Mouse (Mus musculus): ENCODE data around the gene Bcl11a. TPM values are rescaled to one million over a fixed set of nuclear protein-coding genes. Genes with fewer than 3 reads are reported as not detected.
A peak's percentile ranks its signal among the peaks of the same experiment; 100 is the strongest.

The Bcl11a gene
- polyA plus RNA-seq, 1 experiment from 2014 or later, result 71.9 TPM

- Histone ChIP-seq H3K27ac (replicated peaks; ENCODE audit: low read depth, low read length) (no peak overlapping the region), H3K4me1 (ENCODE audit: control insufficient read depth, insufficient read depth, low read length) (no peaks in the 10 kb centered on the region; the same call in 1 of the 2 replicates), H3K4me2 (ENCODE audit: low read depth, low read length) (no peak overlapping the region), H3K27me3 (ENCODE audit: control insufficient read depth, insufficient read depth, low read length) (no peaks in the 10 kb centered on the region), H3K9me3 (replicated peaks; ENCODE audit: control insufficient read depth, low read length) (no peaks in the 10 kb centered on the region), H3K36me3 (replicated peaks; ENCODE audit: control insufficient read depth, insufficient read depth, low read depth, low read length) (no peaks in the 10 kb centered on the region), H3K4me3 (ENCODE audit: low read depth, low read length) (no peak overlapping the region), H3K9ac (replicated peaks; ENCODE audit: low read length) (no peak overlapping the region)
- ATAC-seq (replicated peaks; ENCODE audit: insufficient number of reproducible peaks, low FRiP score, low TSS enrichment, low read depth) (no peak), DNase-seq (ENCODE audit: low spot score) (no peak)
- WGBS, result 89% methylated on average over 3 of the region's 3 CpGs
Measured at GRCm38 (mm10) chr11:24199560-24199959, 121.7 kb downstream of the Bcl11a start.

GRCm38 (mm10) chr11:24200310-24200709, 122.5 kb downstream of the Bcl11a start:
- H3K4me2 ChIP-seq (ENCODE audit: low read depth, low read length), result no peak overlapping the region

GRCm38 (mm10) chr11:24201223-24201622, 123.4 kb downstream of the Bcl11a start:
- Histone ChIP-seq H3K27ac (replicated peaks; ENCODE audit: low read depth, low read length) (no peak overlapping the region), H3K4me1 (ENCODE audit: control insufficient read depth, insufficient read depth, low read length) (no peaks in the 10 kb centered on the region; the same call in 1 of the 2 replicates), H3K27me3 (ENCODE audit: control insufficient read depth, insufficient read depth, low read length) (no peaks in the 10 kb centered on the region), H3K9ac (replicated peaks; ENCODE audit: low read length) (no peak overlapping the region), H3K36me3 (replicated peaks; ENCODE audit: control insufficient read depth, insufficient read depth, low read depth, low read length) (no peaks in the 10 kb centered on the region), H3K4me3 (ENCODE audit: low read depth, low read length) (no peak overlapping the region), H3K9me3 (replicated peaks; ENCODE audit: control insufficient read depth, low read length) (no peaks in the 10 kb centered on the region), H3K4me2 (ENCODE audit: low read depth, low read length) (no peak overlapping the region)
- DNase-seq (ENCODE audit: low spot score) (no peak), ATAC-seq (replicated peaks; ENCODE audit: insufficient number of reproducible peaks, low FRiP score, low TSS enrichment, low read depth) (no peak)
- 80% methylated on average over 4 of the region's 4 CpGs for WGBS

More at GRCm38 (mm10) chr11:24200310-24200709, 122.5 kb downstream of the Bcl11a start:
- H3K36me3 ChIP-seq (replicated peaks; ENCODE audit: control insufficient read depth, insufficient read depth, low read depth, low read length), result no peaks in the 10 kb centered on the region
- H3K9ac ChIP-seq (replicated peaks; ENCODE audit: low read length), result no peak overlapping the region
- H3K27ac ChIP-seq (replicated peaks; ENCODE audit: low read depth, low read length), result no peak overlapping the region
- ATAC-seq (replicated peaks; ENCODE audit: insufficient number of reproducible peaks, low FRiP score, low TSS enrichment, low read depth) (no peak), DNase-seq (ENCODE audit: low spot score) (no peak)
- H3K27me3 ChIP-seq (ENCODE audit: control insufficient read depth, insufficient read depth, low read length), result no peaks in the 10 kb centered on the region
- H3K4me1 ChIP-seq (ENCODE audit: control insufficient read depth, insufficient read depth, low read length), result no peaks in the 10 kb centered on the region; the same call in 1 of the 2 replicates
- H3K4me3 ChIP-seq (ENCODE audit: low read depth, low read length), result no peak overlapping the region
- no peaks in the 10 kb centered on the region for H3K9me3 ChIP-seq (replicated peaks; ENCODE audit: control insufficient read depth, low read length)
- 55% methylated on average over 5 of the region's 5 CpGs for WGBS

- 18% methylated on average over 7 of the region's 7 CpGs for WGBS
- Histone ChIP-seq H3K4me2 (ENCODE audit: low read depth, low read length) (no peak overlapping the region; the same call in 1 of the 2 replicates), H3K9ac (replicated peaks; ENCODE audit: low read length) (0 out of 2 replicates have a peak overlapping the region, but pooled peaks have one; percentile 18), H3K27ac (replicated peaks; ENCODE audit: low read depth, low read length) (peak overlapping the region; percentile 56), H3K4me3 (ENCODE audit: low read depth, low read length) (no peak overlapping the region), H3K36me3 (replicated peaks; ENCODE audit: control insufficient read depth, insufficient read depth, low read depth, low read length) (no peaks in the 10 kb centered on the region), H3K4me1 (ENCODE audit: control insufficient read depth, insufficient read depth, low read length) (no peaks in the 10 kb centered on the region; the same call in 1 of the 2 replicates), H3K9me3 (replicated peaks; ENCODE audit: control insufficient read depth, low read length) (no peaks in the 10 kb centered on the region), H3K27me3 (ENCODE audit: control insufficient read depth, insufficient read depth, low read length) (no peaks in the 10 kb centered on the region)
- DNase-seq (ENCODE audit: low spot score) (peak; percentile 59), ATAC-seq (replicated peaks; ENCODE audit: insufficient number of reproducible peaks, low FRiP score, low TSS enrichment, low read depth) (peak; percentile 83)
Measured at GRCm38 (mm10) chr11:24202641-24203361, 124.9 kb downstream of the Bcl11a start.

GRCm38 (mm10) chr11:24203489-24203888, 125.6 kb downstream of the Bcl11a start:
- no peak overlapping the region for H3K9ac ChIP-seq (replicated peaks; ENCODE audit: low read length)
- H3K4me1 ChIP-seq (ENCODE audit: control insufficient read depth, insufficient read depth, low read length), result no peaks in the 10 kb centered on the region; the same call in 1 of the 2 replicates
- no peaks in the 10 kb centered on the region for H3K9me3 ChIP-seq (replicated peaks; ENCODE audit: control insufficient read depth, low read length)
- ATAC-seq (replicated peaks; ENCODE audit: insufficient number of reproducible peaks, low FRiP score, low TSS enrichment, low read depth), result no peak
- WGBS, result 100% methylated on average over 1 of the region's 1 CpGs
- H3K36me3 ChIP-seq (replicated peaks; ENCODE audit: control insufficient read depth, insufficient read depth, low read depth, low read length), result no peaks in the 10 kb centered on the region
- peak overlapping the region; percentile 56; the same call in 1 of the 2 replicates for H3K27ac ChIP-seq (replicated peaks; ENCODE audit: low read depth, low read length)
- H3K27me3 ChIP-seq (ENCODE audit: control insufficient read depth, insufficient read depth, low read length), result no peaks in the 10 kb centered on the region
- DNase-seq (ENCODE audit: low spot score), result no peak
- H3K4me3 ChIP-seq (ENCODE audit: low read depth, low read length), result no peak overlapping the region
- H3K4me2 ChIP-seq (ENCODE audit: low read depth, low read length), result no peak overlapping the region

GRCm38 (mm10) chr11:24208951-24209351, 131.1 kb downstream of the Bcl11a start:
- Histone ChIP-seq H3K27me3 (ENCODE audit: control insufficient read depth, insufficient read depth, low read length) (no peaks in the 10 kb centered on the region), H3K4me2 (ENCODE audit: low read depth, low read length) (no peak overlapping the region), H3K27ac (replicated peaks; ENCODE audit: low read depth, low read length) (no peak overlapping the region), H3K36me3 (replicated peaks; ENCODE audit: control insufficient read depth, insufficient read depth, low read depth, low read length) (no peaks in the 10 kb centered on the region), H3K4me1 (ENCODE audit: control insufficient read depth, insufficient read depth, low read length) (no peaks in the 10 kb centered on the region; the same call in 1 of the 2 replicates), H3K4me3 (ENCODE audit: low read depth, low read length) (no peak overlapping the region), H3K9me3 (replicated peaks; ENCODE audit: control insufficient read depth, low read length) (no peaks in the 10 kb centered on the region), H3K9ac (replicated peaks; ENCODE audit: low read length) (no peak overlapping the region)
- ATAC-seq (replicated peaks; ENCODE audit: insufficient number of reproducible peaks, low FRiP score, low TSS enrichment, low read depth), result 0 out of 2 replicates have a peak, but pooled peaks have one; percentile 20
- WGBS, result 34% methylated on average over 6 of the region's 6 CpGs
- DNase-seq (ENCODE audit: low spot score), result peak; percentile 53

GRCm38 (mm10) chr11:24214509-24215134, 136.8 kb downstream of the Bcl11a start:
- 28% methylated on average over 3 of the region's 3 CpGs for WGBS
- no peak overlapping the region for H3K4me3 ChIP-seq (ENCODE audit: low read depth, low read length)
- H3K9me3 ChIP-seq (replicated peaks; ENCODE audit: control insufficient read depth, low read length), result no peaks in the 10 kb centered on the region
- no peak overlapping the region for H3K9ac ChIP-seq (replicated peaks; ENCODE audit: low read length)
- H3K4me1 ChIP-seq (ENCODE audit: control insufficient read depth, insufficient read depth, low read length), result no peaks in the 10 kb centered on the region; the same call in 1 of the 2 replicates
- H3K36me3 ChIP-seq (replicated peaks; ENCODE audit: control insufficient read depth, insufficient read depth, low read depth, low read length), result no peaks in the 10 kb centered on the region
- DNase-seq (ENCODE audit: low spot score), result no peak
- H3K27me3 ChIP-seq (ENCODE audit: control insufficient read depth, insufficient read depth, low read length), result no peaks in the 10 kb centered on the region
- no peak overlapping the region for H3K27ac ChIP-seq (replicated peaks; ENCODE audit: low read depth, low read length)
- no peak overlapping the region for H3K4me2 ChIP-seq (ENCODE audit: low read depth, low read length)
- ATAC-seq (replicated peaks; ENCODE audit: insufficient number of reproducible peaks, low FRiP score, low TSS enrichment, low read depth), result no peak
